Mouse (Mus musculus): Measurements from ENCODE around the gene Dzip1. TPM values are rescaled to one million over a fixed set of nuclear protein-coding genes. Genes with fewer than 3 reads are reported as not detected.
A peak's percentile ranks its signal among the peaks of the same experiment; 100 is the strongest.

Dzip1 gene
- polyA plus RNA-seq, 1 experiment, result 5.7 TPM

DNA sequence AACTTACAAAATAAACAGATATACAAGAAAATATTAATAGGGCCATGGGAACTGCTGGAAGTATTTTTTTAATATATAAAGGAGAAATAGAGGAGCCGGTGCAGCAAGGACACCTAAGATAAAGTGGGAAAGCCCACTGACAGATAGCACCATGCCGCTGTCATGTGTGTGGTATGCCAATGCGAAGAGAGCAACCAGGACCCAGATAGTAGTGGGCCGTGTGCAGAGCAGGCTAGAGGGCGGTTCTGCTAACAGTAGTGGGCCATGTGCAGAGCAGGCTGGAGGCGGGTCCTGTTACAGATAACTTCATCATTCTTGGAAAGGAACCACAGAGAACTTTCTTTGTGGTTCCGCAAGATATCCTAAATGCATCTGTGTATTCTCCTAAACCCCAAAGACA, 88.5 kb downstream of the Dzip1 start:
- no peaks in the 10 kb centered on the region for H3K36me3 ChIP-seq (ENCODE audit: control insufficient read depth, insufficient read depth, low read length)
- DNase-seq, result no peak
- no peaks in the 10 kb centered on the region for H3K27me3 ChIP-seq (replicated peaks; ENCODE audit: control insufficient read depth, insufficient read depth, low read length)
- peaks cover 22% of the 10 kb centered on the region for H3K4me1 ChIP-seq (ENCODE audit: control insufficient read depth, insufficient read depth, low read length)
- H3K4me3 ChIP-seq (ENCODE audit: insufficient read depth, low read depth, low read length), result no peak overlapping the region
- no peak overlapping the region for H3K27ac ChIP-seq (ENCODE audit: insufficient read depth, low read depth, low read length)
- WGBS, result 85% methylated on average over 7 of the region's 7 CpGs
- TF ChIP-seq POLR2A (IDR thresholded peaks at IDR 0.05; ENCODE audit: low read depth, low read length) (no peak), CTCF (conservative IDR thresholded peaks at IDR 0.05; ENCODE audit: insufficient read depth, insufficient read length, low read depth, low read length) (no peak)

DNA sequence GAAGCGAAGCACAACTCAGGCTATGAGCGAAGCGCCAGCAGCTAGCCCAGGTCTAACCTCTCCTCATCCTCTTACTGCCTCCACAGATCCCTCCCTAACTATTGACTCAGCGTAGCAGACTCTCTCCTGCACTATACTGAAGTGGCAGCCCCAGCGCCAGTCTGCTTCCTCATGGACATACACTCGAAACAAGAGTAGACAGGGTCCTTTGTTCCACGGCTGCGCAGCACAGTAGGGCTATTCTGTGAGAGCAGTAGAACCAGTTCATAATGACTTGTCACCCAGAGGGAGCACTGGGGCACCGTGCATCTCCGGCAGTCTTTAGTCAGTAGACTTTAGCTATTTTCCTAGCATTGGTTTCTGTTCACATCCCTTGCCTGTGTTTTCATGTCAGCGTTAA, 89.1 kb downstream of the Dzip1 start:
- H3K27me3 ChIP-seq (replicated peaks; ENCODE audit: control insufficient read depth, insufficient read depth, low read length), result no peaks in the 10 kb centered on the region
- peaks cover 22% of the 10 kb centered on the region for H3K4me1 ChIP-seq (ENCODE audit: control insufficient read depth, insufficient read depth, low read length)
- TF ChIP-seq POLR2A (IDR thresholded peaks at IDR 0.05; ENCODE audit: low read depth, low read length), result no peak
- no peak for TF ChIP-seq CTCF (conservative IDR thresholded peaks at IDR 0.05; ENCODE audit: insufficient read depth, insufficient read length, low read depth, low read length)
- no peak overlapping the region for H3K27ac ChIP-seq (ENCODE audit: insufficient read depth, low read depth, low read length)
- DNase-seq, result no peak
- 92% methylated on average over 11 of the region's 11 CpGs for WGBS
- H3K36me3 ChIP-seq (ENCODE audit: control insufficient read depth, insufficient read depth, low read length), result no peaks in the 10 kb centered on the region
- H3K4me3 ChIP-seq (ENCODE audit: insufficient read depth, low read depth, low read length), result no peak overlapping the region

DNA sequence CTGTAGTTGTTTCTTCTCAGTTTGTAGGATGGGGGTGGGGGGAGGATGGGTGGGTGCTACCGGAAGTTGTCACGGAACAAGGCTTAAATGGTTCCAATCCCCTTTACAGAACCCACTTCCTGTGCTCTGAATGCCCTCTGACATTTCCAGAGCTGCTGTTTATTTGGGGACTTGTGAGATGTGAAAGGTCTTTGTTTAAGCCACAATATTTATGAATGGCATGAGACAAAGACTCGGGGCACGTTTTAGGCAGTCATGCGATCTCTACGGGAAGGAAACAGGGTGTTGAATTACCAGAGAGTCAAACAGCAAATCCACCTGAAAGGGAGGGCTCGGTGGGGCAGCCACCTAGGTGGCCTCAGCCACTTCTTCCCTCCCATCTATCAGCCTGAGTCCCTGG, 90.9 kb downstream of the Dzip1 start:
- no peak overlapping the region for H3K27ac ChIP-seq (ENCODE audit: insufficient read depth, low read depth, low read length)
- WGBS, result 10% methylated on average over 7 of the region's 7 CpGs

DNA sequence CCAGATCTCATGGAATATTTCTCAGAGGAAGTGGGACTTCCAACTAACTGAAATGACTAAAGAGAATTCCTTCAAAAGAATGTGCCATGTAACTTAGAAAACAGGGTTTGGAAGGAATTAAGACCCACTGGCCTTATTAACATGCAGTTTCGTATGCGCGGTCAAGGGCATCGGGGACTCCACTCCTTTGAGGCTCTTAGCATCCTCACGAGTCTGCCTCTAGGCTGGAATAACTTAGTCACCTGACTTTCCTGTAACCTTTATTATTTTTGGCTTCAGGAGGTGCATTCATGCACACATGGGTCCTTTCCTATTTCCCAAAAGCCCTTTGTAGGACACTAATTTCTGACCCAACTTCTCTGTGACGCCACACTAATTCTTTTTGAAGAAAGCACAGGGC, 92.0 kb downstream of the Dzip1 start:
- Histone ChIP-seq H3K27me3 (replicated peaks; ENCODE audit: control insufficient read depth, insufficient read depth, low read length) (no peaks in the 10 kb centered on the region), H3K36me3 (ENCODE audit: control insufficient read depth, insufficient read depth, low read length) (no peaks in the 10 kb centered on the region), H3K4me1 (ENCODE audit: control insufficient read depth, insufficient read depth, low read length) (peaks cover 9% of the 10 kb centered on the region), H3K27ac (ENCODE audit: insufficient read depth, low read depth, low read length) (no peak overlapping the region), H3K4me3 (ENCODE audit: insufficient read depth, low read depth, low read length) (no peak overlapping the region)
- WGBS, result 58% methylated on average over 6 of the region's 6 CpGs
- DNase-seq, result peak; percentile 65
- TF ChIP-seq CTCF (conservative IDR thresholded peaks at IDR 0.05; ENCODE audit: insufficient read depth, insufficient read length, low read depth, low read length) (no peak), POLR2A (IDR thresholded peaks at IDR 0.05; ENCODE audit: low read depth, low read length) (no peak)

More for the DNA sequence above, 90.9 kb downstream of the Dzip1 start:
- Histone ChIP-seq H3K4me3 (ENCODE audit: insufficient read depth, low read depth, low read length) (no peak overlapping the region), H3K4me1 (ENCODE audit: control insufficient read depth, insufficient read depth, low read length) (peaks cover 13% of the 10 kb centered on the region), H3K36me3 (ENCODE audit: control insufficient read depth, insufficient read depth, low read length) (no peaks in the 10 kb centered on the region), H3K27me3 (replicated peaks; ENCODE audit: control insufficient read depth, insufficient read depth, low read length) (no peaks in the 10 kb centered on the region)
- TF ChIP-seq CTCF (conservative IDR thresholded peaks at IDR 0.05; ENCODE audit: insufficient read depth, insufficient read length, low read depth, low read length) (no peak), POLR2A (IDR thresholded peaks at IDR 0.05; ENCODE audit: low read depth, low read length) (no peak)
- DNase-seq, result no peak

DNA sequence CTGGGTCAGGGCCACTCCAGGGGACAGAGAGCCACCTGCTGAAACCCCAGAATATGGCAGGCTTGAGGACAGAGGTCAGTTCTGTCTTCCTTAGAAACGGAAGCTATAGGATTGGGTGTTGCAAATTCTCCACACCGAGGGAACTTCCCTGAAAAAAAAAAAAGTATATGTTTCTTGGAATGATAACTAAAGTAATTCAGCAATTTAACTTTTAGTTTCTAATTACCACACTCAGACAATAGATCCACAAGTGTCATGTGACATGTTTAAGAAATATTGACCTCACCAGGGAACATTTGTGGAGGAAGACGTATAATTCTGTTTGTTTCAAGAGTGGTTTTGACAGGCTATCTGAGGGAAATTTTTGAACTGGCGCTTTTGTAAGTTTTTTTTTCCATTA, 93.7 kb downstream of the Dzip1 start:
- no peak for TF ChIP-seq CTCF (conservative IDR thresholded peaks at IDR 0.05; ENCODE audit: insufficient read depth, insufficient read length, low read depth, low read length)
- no peak for TF ChIP-seq POLR2A (IDR thresholded peaks at IDR 0.05; ENCODE audit: low read depth, low read length)
- DNase-seq, result no peak
- WGBS, result 66% methylated on average over 4 of the region's 4 CpGs
- peaks cover 4% of the 10 kb centered on the region; the same call in 1 of the 2 replicates for H3K4me1 ChIP-seq (ENCODE audit: control insufficient read depth, insufficient read depth, low read length)
- H3K4me3 ChIP-seq (ENCODE audit: insufficient read depth, low read depth, low read length), result no peak overlapping the region
- no peaks in the 10 kb centered on the region for H3K27me3 ChIP-seq (replicated peaks; ENCODE audit: control insufficient read depth, insufficient read depth, low read length)
- H3K27ac ChIP-seq (ENCODE audit: insufficient read depth, low read depth, low read length), result no peak overlapping the region
- no peaks in the 10 kb centered on the region for H3K36me3 ChIP-seq (ENCODE audit: control insufficient read depth, insufficient read depth, low read length)

DNA sequence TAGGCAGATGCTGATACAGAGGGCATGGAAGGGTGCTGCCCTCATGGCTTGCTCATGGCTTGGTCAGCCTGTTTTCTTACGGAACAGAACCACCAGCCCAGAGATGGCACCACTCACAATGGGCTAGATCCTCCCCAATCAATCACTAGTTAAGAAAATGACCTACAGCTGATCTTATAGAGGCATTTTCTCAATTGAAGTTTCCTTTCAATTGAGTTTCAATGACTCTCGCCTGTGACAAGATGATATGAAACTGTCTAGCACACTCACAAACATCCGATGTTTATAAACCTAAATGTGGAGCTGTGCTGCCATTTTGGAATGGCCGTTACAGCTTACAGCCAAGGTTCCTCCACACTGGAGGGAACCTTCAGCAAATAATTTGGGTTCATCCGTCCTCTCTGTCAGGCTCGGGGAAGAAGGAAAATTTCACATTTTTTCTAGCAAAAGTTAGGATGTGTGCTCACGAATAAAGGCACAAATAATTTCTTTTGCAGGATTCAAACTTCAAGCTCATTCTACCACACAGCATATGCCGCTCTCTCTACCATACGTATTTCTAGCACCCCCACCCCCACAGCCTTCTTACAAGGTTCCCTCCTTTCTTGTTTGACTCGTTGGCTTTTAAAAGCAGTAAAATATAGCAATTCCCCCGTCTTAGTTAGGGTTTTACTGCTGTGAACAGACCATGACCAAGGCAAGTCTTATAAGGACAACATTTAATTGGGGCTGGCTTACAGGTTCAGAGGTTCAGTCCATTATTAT, 95.7 kb downstream of the Dzip1 start:
- no peak overlapping the region for H3K4me3 ChIP-seq (ENCODE audit: insufficient read depth, low read depth, low read length)
- H3K27me3 ChIP-seq (replicated peaks; ENCODE audit: control insufficient read depth, insufficient read depth, low read length), result no peaks in the 10 kb centered on the region
- H3K36me3 ChIP-seq (ENCODE audit: control insufficient read depth, insufficient read depth, low read length), result no peaks in the 10 kb centered on the region
- no peak for DNase-seq
- H3K4me1 ChIP-seq (ENCODE audit: control insufficient read depth, insufficient read depth, low read length), result peaks cover 4% of the 10 kb centered on the region; the same call in 1 of the 2 replicates
- 82% methylated on average over 11 of the region's 11 CpGs for WGBS
- TF ChIP-seq POLR2A (IDR thresholded peaks at IDR 0.05; ENCODE audit: low read depth, low read length), result no peak
- no peak overlapping the region for H3K27ac ChIP-seq (ENCODE audit: insufficient read depth, low read depth, low read length)

DNA sequence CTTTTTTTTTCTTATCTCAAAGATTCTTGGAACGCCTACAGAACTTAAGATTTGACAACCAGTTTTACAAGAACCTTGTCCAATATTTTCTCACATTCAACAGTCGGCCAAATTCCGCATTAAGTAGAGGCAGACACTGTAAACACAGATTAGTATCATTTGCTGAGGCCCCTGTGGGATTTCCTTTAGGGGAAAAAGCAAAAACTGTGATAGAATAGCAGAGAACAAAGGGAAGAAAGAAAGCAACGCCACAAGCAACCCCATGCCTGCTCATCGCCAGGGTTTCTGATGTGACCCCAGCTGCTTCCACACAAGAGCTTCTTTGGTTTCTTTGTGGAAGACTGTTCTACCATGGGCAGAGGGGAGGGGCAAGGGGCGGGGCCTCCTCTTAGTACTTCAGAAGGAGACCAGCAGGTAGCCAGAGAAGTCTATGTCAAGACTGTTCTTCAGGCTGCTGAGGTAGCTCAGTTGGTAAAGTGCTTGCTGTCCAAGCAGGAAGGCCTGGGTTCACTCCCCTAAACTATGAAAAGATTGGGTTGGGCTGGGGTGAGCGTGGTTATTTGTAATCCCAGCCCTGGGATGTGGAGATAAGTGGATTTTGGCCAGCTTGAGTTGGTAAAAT, 97.9 kb downstream of the Dzip1 start:
- Histone ChIP-seq H3K36me3 (ENCODE audit: control insufficient read depth, insufficient read depth, low read length) (no peaks in the 10 kb centered on the region), H3K27ac (ENCODE audit: insufficient read depth, low read depth, low read length) (no peak overlapping the region), H3K27me3 (replicated peaks; ENCODE audit: control insufficient read depth, insufficient read depth, low read length) (no peaks in the 10 kb centered on the region), H3K4me3 (ENCODE audit: insufficient read depth, low read depth, low read length) (no peak overlapping the region), H3K4me1 (ENCODE audit: control insufficient read depth, insufficient read depth, low read length) (no peaks in the 10 kb centered on the region)
- TF ChIP-seq POLR2A (IDR thresholded peaks at IDR 0.05; ENCODE audit: low read depth, low read length), result no peak
- TF ChIP-seq CTCF (conservative IDR thresholded peaks at IDR 0.05; ENCODE audit: insufficient read depth, insufficient read length, low read depth, low read length), result no peak
- no peak for DNase-seq
- WGBS, result 59% methylated on average over 7 of the region's 7 CpGs

Data from kidney, adult 2 months (tissue).